Mouse (Mus musculus) testis, postnatal 10 days (tissue): Measurements from ENCODE around the gene Calcrl.

Experiments used
- DNase-seq: peaks from one replicate; pipeline ENCODE4 v3.0.0; 2021; ENCODE audit warnings: low spot score

The Calcrl gene

DNA sequence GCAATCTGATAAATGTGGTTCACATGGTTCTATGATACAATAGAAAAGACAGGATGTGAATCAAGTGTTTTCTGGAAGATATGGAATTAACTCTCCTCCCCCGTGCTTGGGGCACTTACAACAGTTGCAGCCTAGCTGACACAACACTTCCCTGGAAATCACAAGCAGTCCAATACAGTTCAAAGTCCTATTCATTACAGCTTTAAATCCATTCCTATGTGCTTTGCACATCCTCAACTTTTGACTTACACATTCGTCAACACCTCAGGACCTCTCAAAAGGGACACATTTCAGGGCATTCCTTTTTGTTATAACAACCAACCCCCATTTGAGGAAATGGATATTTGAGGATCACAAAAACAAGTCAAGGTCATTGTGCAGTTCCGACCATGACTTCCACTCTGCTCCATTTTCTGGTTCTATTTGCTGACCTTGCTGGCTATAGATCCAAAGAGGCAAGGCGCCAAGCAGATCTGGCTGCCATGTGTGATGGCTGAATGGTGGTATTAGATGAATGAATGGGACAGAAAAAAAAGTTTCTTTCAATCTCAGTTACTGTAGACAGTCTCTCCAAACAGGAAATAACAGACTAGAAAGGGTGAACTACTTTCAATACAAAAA is 108.9 kb downstream of the Calcrl start:
- DNase-seq = no peak

DNA sequence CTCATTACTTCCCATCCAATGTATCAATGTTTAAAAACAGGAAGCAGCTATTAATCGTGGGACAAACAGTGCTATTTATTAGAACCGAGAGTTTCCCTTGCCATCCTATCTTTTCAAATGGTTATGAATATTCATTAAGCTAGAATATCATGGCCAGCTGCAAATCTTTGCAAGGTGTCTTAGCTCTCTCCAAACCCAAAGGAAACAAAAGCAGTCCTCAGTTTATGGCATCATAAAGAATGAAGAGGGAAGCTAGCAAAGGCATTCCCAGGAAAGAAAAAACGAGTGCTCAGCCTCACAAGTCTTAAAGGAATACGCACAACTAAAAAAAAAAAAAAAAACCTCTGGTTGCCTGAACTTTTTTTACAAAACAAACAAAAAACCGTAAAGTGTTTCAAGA is 128.7 kb downstream of the Calcrl start:
- DNase-seq = no peak

DNA sequence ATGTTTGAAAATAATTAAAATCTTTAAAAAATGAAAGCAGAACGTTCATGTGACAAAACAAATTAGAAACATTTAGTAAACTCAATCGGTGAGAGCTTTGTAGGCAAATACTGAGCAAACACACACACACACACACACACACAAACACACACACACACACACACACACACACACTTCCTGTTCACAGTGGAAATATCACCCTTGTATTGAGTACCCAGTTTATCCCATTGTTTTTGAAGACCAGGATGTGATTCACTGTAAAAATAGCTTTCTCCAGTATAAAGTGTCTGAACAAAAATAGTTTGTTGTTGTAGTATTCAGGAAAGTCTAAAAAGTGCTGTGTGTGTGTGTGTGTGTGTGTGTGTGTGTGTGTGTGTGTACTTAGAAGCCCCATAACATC is 130.1 kb downstream of the Calcrl start:
- no peak for DNase-seq

DNA sequence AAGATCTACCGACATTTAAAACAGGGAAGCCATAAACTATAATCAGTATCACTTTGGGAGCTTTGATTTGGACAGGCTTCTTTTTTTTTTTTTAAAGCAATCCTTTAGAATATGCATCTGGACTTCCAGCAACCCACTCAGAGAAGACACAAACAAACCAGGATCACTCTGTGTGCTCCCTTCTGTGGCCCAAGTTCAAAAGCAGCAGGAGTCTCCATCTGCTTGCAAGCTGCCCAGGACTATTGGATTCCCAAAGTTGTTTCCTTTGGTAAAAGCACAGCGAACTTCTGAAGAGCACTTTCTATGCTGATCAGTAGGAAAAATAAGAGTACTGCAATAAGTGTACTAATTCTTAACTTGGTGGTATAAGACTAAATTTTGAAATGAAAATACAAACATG is 130.6 kb downstream of the Calcrl start:
- no peak for DNase-seq

DNA sequence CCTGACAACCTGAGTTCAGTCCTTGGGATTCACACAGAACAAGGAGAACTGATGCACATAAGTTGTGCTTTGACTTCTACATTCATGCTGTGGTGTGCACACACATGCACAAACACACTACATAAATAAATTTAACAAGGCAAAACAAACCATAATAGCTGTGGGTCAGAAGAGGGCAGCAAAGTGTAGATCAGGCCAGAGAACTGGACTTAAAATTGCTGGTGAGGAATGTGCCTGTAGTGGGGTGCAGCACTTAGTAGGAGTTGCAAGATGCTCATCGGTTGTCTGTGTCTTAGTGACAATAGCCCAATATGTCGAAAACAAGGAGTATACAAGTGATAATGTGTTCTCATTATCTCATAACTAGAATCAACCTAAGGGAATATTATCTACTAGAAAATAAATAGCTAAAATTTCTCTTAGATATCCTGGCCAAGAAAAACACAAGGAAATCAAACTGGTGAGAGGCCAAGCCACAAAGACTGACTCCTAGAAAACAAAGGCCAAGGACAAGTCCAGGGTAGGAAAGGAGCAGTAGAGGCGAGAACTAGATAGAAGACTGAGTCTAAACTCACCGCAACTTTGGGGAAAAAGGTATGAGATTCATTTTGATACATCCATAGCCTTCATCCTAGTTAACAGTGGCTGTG is 132.7 kb downstream of the Calcrl start:
- DNase-seq = no peak

DNA sequence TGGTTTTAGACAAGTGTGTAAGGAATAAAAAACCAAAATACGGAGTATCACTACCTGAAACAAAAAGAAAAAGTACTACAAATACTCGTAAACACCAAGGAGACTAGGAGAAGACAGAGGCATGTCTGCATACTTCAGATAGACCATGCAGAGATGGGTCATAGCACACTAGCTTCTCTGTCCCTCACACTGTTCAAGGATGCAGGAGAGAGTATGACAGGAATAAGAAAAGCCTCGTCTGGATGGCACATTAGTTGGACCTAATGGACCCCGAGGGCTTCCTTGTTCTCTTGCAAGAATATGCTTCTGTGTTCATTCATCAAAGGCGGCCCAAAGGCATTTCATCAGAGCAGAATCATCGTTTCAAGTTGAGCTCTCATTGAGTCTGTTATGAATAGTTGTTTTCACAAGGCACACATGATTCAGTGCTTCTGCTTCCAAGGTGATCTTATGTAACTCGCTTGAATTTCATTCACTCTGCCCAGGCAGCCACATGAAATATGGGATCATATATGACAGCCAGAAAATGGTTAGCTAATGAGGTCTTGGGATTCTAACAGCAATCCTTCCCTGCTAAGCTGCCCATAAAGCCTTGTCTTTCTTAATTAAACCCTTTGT is 136.2 kb downstream of the Calcrl start:
- DNase-seq = no peak
